Mouse (Mus musculus): ENCODE measurements at regions not wholly inside any gene's neighbourhood (a gene's known extent, or its start where the extent isn't known, plus 50 kb on each side); places are given as distances from the start of the nearest gene placed in this dataset.

GRCm38 (mm10) chr17:79463074-79463694 is 108.3 kb upstream of the Cdc42ep3 start:
- no peak for ATAC-seq
- 78% methylated on average over 10 of the region's 10 CpGs for WGBS (ENCODE audit: insufficient replicate concordance)

DNA sequence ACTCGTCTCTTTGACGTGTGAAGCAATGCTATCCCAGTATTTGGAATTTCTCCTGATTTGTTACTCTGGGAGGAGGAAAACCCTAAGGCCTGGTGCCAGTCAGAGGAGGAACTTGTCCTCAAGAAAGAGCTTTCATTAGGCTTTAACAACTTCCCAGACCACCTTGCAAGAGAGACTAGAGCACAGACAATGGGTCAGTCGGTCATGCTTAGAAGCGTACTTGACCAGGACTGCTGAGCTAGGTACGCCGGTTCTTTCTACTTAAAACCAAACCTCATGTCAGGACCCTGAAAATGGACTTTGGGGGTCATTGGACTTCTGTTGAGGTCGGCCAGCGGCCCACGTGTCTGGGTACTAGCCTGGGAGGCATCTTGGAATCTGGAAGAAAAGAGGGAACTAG is 110.8 kb upstream of the Cdc42ep3 start:
- WGBS (ENCODE audit: insufficient replicate concordance) = 82% methylated on average over 9 of the region's 9 CpGs
- no peak for ATAC-seq
- Histone ChIP-seq H3K4me3 (no peak overlapping the region), H3K36me3 (no peaks in the 10 kb centered on the region), H3K4me2 (no peak overlapping the region), H3K27ac (no peak overlapping the region), H3K27me3 (replicated peaks) (no peaks in the 10 kb centered on the region), H3K9me3 (replicated peaks) (no peaks in the 10 kb centered on the region), H3K4me1 (no peaks in the 10 kb centered on the region), H3K9ac (no peak overlapping the region)

More at GRCm38 (mm10) chr17:79463074-79463694, 108.3 kb upstream of the Cdc42ep3 start:
- Histone ChIP-seq H3K9ac (no peak overlapping the region), H3K9me3 (replicated peaks) (no peaks in the 10 kb centered on the region), H3K4me3 (no peak overlapping the region), H3K27me3 (replicated peaks) (no peaks in the 10 kb centered on the region), H3K4me2 (no peak overlapping the region), H3K27ac (no peak overlapping the region), H3K36me3 (no peaks in the 10 kb centered on the region), H3K4me1 (no peaks in the 10 kb centered on the region)

GRCm38 (mm10) chr17:79471639-79472038 is 116.7 kb upstream of the Cdc42ep3 start:
- WGBS (ENCODE audit: insufficient replicate concordance) = 72% methylated on average over 2 of the region's 2 CpGs
- ATAC-seq = no peak
- Histone ChIP-seq H3K36me3 (no peaks in the 10 kb centered on the region), H3K9ac (no peak overlapping the region), H3K27ac (no peak overlapping the region), H3K9me3 (replicated peaks) (no peaks in the 10 kb centered on the region), H3K4me1 (no peaks in the 10 kb centered on the region), H3K4me2 (no peak overlapping the region), H3K27me3 (replicated peaks) (no peaks in the 10 kb centered on the region), H3K4me3 (no peak overlapping the region)

DNA sequence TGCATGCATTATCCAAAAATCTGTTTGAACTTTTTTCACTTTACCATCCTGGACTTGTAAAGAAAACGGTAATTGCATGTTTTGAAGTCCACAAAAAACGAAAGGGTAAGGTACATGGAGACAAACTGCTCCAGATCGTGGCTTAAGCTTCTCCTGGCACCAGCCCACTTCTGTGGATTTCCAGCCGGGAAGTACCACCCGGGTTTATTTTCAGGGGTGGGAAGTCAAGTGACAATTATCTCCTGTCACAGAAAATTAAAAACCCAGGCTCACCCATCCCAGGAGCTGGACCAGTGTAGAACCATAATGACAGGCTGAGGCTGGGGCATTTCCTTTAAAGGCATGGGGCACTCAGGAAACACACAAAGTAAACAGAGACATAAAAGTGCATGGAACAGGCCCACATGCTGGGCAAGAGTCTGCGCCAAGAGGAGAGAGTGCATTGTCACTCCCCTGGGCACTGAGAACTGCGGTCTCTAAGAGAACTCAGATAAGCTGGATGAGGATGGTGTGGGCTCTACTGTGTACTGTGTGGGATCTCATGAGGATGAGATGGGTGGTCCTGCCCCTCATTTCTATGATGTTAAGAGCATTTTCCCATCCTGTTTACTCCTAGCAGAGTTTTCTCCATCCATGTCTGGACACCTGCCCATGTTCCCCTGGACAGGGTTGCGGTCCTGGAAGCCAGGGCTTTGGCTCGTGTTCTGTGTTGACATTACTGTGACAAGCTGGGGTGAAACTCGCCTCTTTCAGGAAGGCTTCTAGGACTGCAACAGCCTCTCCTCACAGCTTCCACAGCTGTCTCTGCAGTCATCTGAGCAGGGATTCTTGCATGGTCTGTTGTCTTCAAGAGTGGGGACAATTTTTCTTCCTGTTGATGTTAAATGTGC is 117.5 kb upstream of the Cdc42ep3 start:
- H3K4me1 ChIP-seq = no peaks in the 10 kb centered on the region
- no peak for ATAC-seq
- no peak overlapping the region for H3K4me2 ChIP-seq
- H3K9ac ChIP-seq = no peak overlapping the region
- H3K27ac ChIP-seq = no peak overlapping the region
- no peaks in the 10 kb centered on the region for H3K9me3 ChIP-seq (replicated peaks)
- H3K4me3 ChIP-seq = no peak overlapping the region
- no peaks in the 10 kb centered on the region for H3K27me3 ChIP-seq (replicated peaks)
- 55% methylated on average over 10 of the region's 10 CpGs for WGBS (ENCODE audit: insufficient replicate concordance)
- no peaks in the 10 kb centered on the region for H3K36me3 ChIP-seq

DNA sequence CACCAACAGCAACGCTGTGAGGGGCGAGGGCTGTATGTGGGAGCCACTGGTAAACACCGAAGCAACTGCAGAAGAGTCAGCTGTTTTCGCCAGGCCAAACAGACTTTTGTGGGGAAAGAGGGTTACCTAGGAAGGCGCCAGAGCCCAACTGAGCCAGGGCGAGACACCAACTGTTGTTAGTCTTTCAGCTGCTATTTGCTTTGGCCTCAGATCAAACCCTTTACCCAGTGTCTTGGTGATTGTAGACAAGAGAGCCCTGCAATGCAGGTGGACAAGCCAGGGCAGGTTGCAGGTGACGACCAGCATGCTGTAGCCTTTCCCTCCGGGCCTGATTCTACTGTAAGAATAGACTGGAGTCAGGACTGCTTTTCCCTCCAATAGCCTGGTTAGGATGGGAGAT is 121.8 kb upstream of the Cdc42ep3 start:
- Histone ChIP-seq H3K36me3 (no peaks in the 10 kb centered on the region), H3K27me3 (replicated peaks) (no peaks in the 10 kb centered on the region), H3K9me3 (replicated peaks) (no peaks in the 10 kb centered on the region), H3K4me2 (no peak overlapping the region), H3K4me3 (no peak overlapping the region), H3K4me1 (no peaks in the 10 kb centered on the region), H3K9ac (no peak overlapping the region), H3K27ac (no peak overlapping the region)
- no peak for ATAC-seq
- 63% methylated on average over 8 of the region's 8 CpGs for WGBS (ENCODE audit: insufficient replicate concordance)

- no peak overlapping the region for H3K9ac ChIP-seq
- H3K4me3 ChIP-seq = no peak overlapping the region
- H3K4me2 ChIP-seq = no peak overlapping the region
- H3K36me3 ChIP-seq = no peaks in the 10 kb centered on the region
- ATAC-seq = no peak
- no peaks in the 10 kb centered on the region for H3K9me3 ChIP-seq (replicated peaks)
- WGBS (ENCODE audit: insufficient replicate concordance) = 60% methylated on average over 6 of the region's 6 CpGs
- H3K27ac ChIP-seq = no peak overlapping the region
- H3K4me1 ChIP-seq = no peaks in the 10 kb centered on the region
- H3K27me3 ChIP-seq (replicated peaks) = no peaks in the 10 kb centered on the region
These were observed 126.3 kb upstream of the Cdc42ep3 start for GRCm38 (mm10) chr17:79481112-79481738.

- H3K9ac ChIP-seq = no peak overlapping the region
- ATAC-seq = no peak
- no peak overlapping the region for H3K4me3 ChIP-seq
- H3K27ac ChIP-seq = no peak overlapping the region
- H3K36me3 ChIP-seq = no peaks in the 10 kb centered on the region
- no peaks in the 10 kb centered on the region for H3K9me3 ChIP-seq (replicated peaks)
- no peak overlapping the region for H3K4me2 ChIP-seq
- H3K4me1 ChIP-seq = no peaks in the 10 kb centered on the region
- WGBS (ENCODE audit: insufficient replicate concordance) = 35% methylated on average over 4 of the region's 4 CpGs
- no peaks in the 10 kb centered on the region for H3K27me3 ChIP-seq (replicated peaks)
These were observed 127.0 kb upstream of the Cdc42ep3 start for GRCm38 (mm10) chr17:79481936-79482335.

DNA sequence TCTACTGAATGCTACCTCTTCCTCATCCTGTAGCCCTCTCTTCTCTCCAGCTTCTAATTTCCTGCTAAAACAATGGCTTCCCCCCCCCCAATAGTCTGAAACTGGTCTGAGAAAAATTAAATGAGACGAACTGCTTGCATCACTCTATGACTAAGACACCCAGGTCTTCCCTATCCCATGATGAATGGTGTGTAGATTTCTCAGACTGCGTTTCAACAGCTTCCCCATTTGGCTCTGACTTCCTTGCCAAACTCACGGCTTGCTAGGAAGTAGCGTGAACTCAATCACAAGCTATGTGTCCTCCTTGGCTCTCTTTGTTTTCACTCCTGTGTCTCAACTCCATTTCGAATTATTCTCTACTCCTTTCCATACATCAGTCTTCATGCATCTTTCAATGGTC is 126.4 kb upstream of the Rmdn2 start:
- WGBS (ENCODE audit: insufficient replicate concordance) = 41% methylated on average over 5 of the region's 5 CpGs
- no peak overlapping the region for H3K4me3 ChIP-seq
- H3K4me1 ChIP-seq = no peaks in the 10 kb centered on the region
- ATAC-seq = no peak
- no peaks in the 10 kb centered on the region for H3K27me3 ChIP-seq (replicated peaks)
- H3K9me3 ChIP-seq (replicated peaks) = no peaks in the 10 kb centered on the region
- no peak overlapping the region for H3K4me2 ChIP-seq
- H3K9ac ChIP-seq = no peak overlapping the region
- no peaks in the 10 kb centered on the region for H3K36me3 ChIP-seq
- no peak overlapping the region for H3K27ac ChIP-seq

- Histone ChIP-seq H3K9me3 (replicated peaks) (no peaks in the 10 kb centered on the region), H3K27ac (no peak overlapping the region), H3K4me2 (no peak overlapping the region), H3K4me1 (no peaks in the 10 kb centered on the region), H3K9ac (no peak overlapping the region), H3K27me3 (replicated peaks) (no peaks in the 10 kb centered on the region), H3K36me3 (no peaks in the 10 kb centered on the region), H3K4me3 (no peak overlapping the region)
- 65% methylated on average over 6 of the region's 6 CpGs for WGBS (ENCODE audit: insufficient replicate concordance)
- ATAC-seq = no peak
These were observed 122.4 kb upstream of the Rmdn2 start for GRCm38 (mm10) chr17:79489306-79489705.

- no peak for ATAC-seq
- Histone ChIP-seq H3K27me3 (replicated peaks) (no peaks in the 10 kb centered on the region), H3K36me3 (no peaks in the 10 kb centered on the region), H3K9ac (no peak overlapping the region), H3K4me3 (no peak overlapping the region), H3K4me1 (no peaks in the 10 kb centered on the region), H3K4me2 (no peak overlapping the region), H3K27ac (no peak overlapping the region), H3K9me3 (replicated peaks) (no peaks in the 10 kb centered on the region)
- WGBS (ENCODE audit: insufficient replicate concordance) = 55% methylated on average over 4 of the region's 4 CpGs
These were observed 114.0 kb upstream of the Rmdn2 start for GRCm38 (mm10) chr17:79497629-79498028.

DNA sequence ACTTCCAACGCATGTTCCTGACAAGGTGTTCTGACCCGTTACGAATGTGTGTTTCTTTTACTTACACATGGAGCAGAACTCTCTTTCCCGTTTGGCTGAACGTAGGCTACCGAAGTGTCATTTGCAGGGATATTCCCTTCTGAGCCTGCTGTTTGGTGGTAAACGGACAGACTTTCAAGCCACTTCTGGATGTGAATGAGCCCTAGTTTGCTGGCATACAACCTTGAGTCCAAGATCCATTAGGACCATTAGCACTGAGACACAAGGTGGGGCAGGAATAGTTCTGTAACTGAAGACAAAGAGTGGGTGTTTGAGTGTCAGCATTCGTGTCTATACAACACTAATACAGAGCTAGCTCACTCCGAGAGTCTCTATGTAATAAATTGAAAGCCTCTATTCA is 113.3 kb upstream of the Rmdn2 start:
- WGBS (ENCODE audit: insufficient replicate concordance) = 79% methylated on average over 9 of the region's 9 CpGs
- H3K9ac ChIP-seq = no peak overlapping the region
- no peaks in the 10 kb centered on the region for H3K27me3 ChIP-seq (replicated peaks)
- no peaks in the 10 kb centered on the region for H3K4me1 ChIP-seq
- H3K9me3 ChIP-seq (replicated peaks) = no peaks in the 10 kb centered on the region
- H3K4me2 ChIP-seq = no peak overlapping the region
- no peak overlapping the region for H3K27ac ChIP-seq
- no peak for ATAC-seq
- no peak overlapping the region for H3K4me3 ChIP-seq
- H3K36me3 ChIP-seq = no peaks in the 10 kb centered on the region

- Histone ChIP-seq H3K4me3 (no peak overlapping the region), H3K9ac (no peak overlapping the region), H3K4me2 (no peak overlapping the region), H3K9me3 (replicated peaks) (no peaks in the 10 kb centered on the region), H3K4me1 (no peaks in the 10 kb centered on the region), H3K27me3 (replicated peaks) (no peaks in the 10 kb centered on the region), H3K27ac (no peak overlapping the region), H3K36me3 (no peaks in the 10 kb centered on the region)
- WGBS (ENCODE audit: insufficient replicate concordance) = 47% methylated on average over 1 of the region's 1 CpGs
- no peak for ATAC-seq
These were observed 110.6 kb upstream of the Rmdn2 start for GRCm38 (mm10) chr17:79501031-79501474.
